Mouse (Mus musculus) limb, embryonic 15.5 days (tissue): Measurements from ENCODE around the gene Gng7. TPM values are rescaled to one million over a fixed set of nuclear protein-coding genes. Genes with fewer than 3 reads are reported as not detected.

Source experiments
- polyA plus RNA-seq: library from polyadenylated mRNA; unstranded; fragments of >200 nt; fragmentation: Nextera tagmentation; extraction: Ambion mirVana; gene quantifications from 2 replicates; pipeline ENCODE4 v1.2.1, GENCODE M21; 2015

Gene Gng7
- polyA plus RNA-seq, 1 experiment from 2014 or later = 8.7 TPM

Other genes starting within 250 kb of the Gng7 start
- gene Sf3a2, start 216.7 kb downstream of the Gng7 start, polyA plus RNA-seq = 59.0 and 71.7 TPM in 2 replicates
- 119 and 124 TPM in 2 replicates for gene Plekhj1, start 216.3 kb downstream of the Gng7 start, polyA plus RNA-seq
- not detected in 2 replicates for gene Amh, start 209.7 kb downstream of the Gng7 start, polyA plus RNA-seq
- 7.5 and 26.8 TPM in 2 replicates for gene Jsrp1, start 201.4 kb downstream of the Gng7 start, polyA plus RNA-seq
- 1,708 and 1,872 TPM in 2 replicates for gene Oaz1, start 188.3 kb downstream of the Gng7 start, polyA plus RNA-seq
- gene Lingo3, start 170.9 kb downstream of the Gng7 start, polyA plus RNA-seq = 0.86 and 0.92 TPM in 2 replicates
- 231 and 258 TPM in 2 replicates for gene Lsm7, start 159.7 kb downstream of the Gng7 start, polyA plus RNA-seq
- 44.5 and 47.4 TPM in 2 replicates for gene Sppl2b, start 159.7 kb downstream of the Gng7 start, polyA plus RNA-seq
- 0.05 TPM in 1 of 2 replicates, not detected in the other for gene Tmprss9, start 143.1 kb downstream of the Gng7 start, polyA plus RNA-seq
- 312 and 329 TPM in 2 replicates for gene Timm13, start 114.0 kb downstream of the Gng7 start, polyA plus RNA-seq
- 51.6 and 58.2 TPM in 2 replicates for gene Lmnb2, start 96.7 kb downstream of the Gng7 start, polyA plus RNA-seq
- 44.4 and 44.7 TPM in 2 replicates for gene Gadd45b, start 84.9 kb downstream of the Gng7 start, polyA plus RNA-seq
- gene Diras1, start 10.7 kb upstream of the Gng7 start, polyA plus RNA-seq = 0.05 and 0.29 TPM in 2 replicates
- gene Slc39a3, start 22.5 kb upstream of the Gng7 start, polyA plus RNA-seq = 21.3 and 21.8 TPM in 2 replicates
- 200 and 204 TPM in 2 replicates for gene Sgta, start 45.2 kb upstream of the Gng7 start, polyA plus RNA-seq
- gene Thop1, start 55.1 kb upstream of the Gng7 start, polyA plus RNA-seq = 79.3 and 91.0 TPM in 2 replicates
- gene Creb3l3, start 83.9 kb upstream of the Gng7 start, polyA plus RNA-seq = 0.73 and 1.5 TPM in 2 replicates
- gene Map2k2, start 91.0 kb upstream of the Gng7 start, polyA plus RNA-seq = 165 and 167 TPM in 2 replicates
- gene Zbtb7a, start 120.3 kb upstream of the Gng7 start, polyA plus RNA-seq = 58.6 and 61.4 TPM in 2 replicates
- 48.0 and 50.6 TPM in 2 replicates for gene Pias4, start 153.0 kb upstream of the Gng7 start, polyA plus RNA-seq
- gene Eef2, start 161.7 kb upstream of the Gng7 start, polyA plus RNA-seq = 564 and 615 TPM in 2 replicates
- gene Dapk3, start 168.1 kb upstream of the Gng7 start, polyA plus RNA-seq = 45.7 and 53.5 TPM in 2 replicates
- not detected in 2 replicates for gene 4930442H23Rik, start 168.9 kb upstream of the Gng7 start, polyA plus RNA-seq
- gene Nmrk2, start 187.1 kb upstream of the Gng7 start, polyA plus RNA-seq = 0.41 and 1.3 TPM in 2 replicates
- gene Atcay, start 215.9 kb upstream of the Gng7 start, polyA plus RNA-seq = 0.25 and 0.28 TPM in 2 replicates
- 8.7 and 10.9 TPM in 2 replicates for gene Zfr2, start 218.2 kb upstream of the Gng7 start, polyA plus RNA-seq
- 5.4 and 6.0 TPM in 2 replicates for gene Matk, start 238.0 kb upstream of the Gng7 start, polyA plus RNA-seq